Mouse (Mus musculus) cortical plate, adult 2 months (tissue): Measurements from ENCODE around the gene Tor1aip1. TPM values are rescaled to one million over a fixed set of nuclear protein-coding genes. Genes with fewer than 3 reads are reported as not detected.

Experiments
- H3K27ac ChIP-seq: fragments of 200-500 bp; 2 replicates; pipeline ENCODE4 v1.5.1; 2012; ENCODE audit warnings: low read length, control low read depth, inconsistent platforms; ENCODE audit not compliant: insufficient read depth
- H3K4me1 ChIP-seq: fragments of 200-500 bp; 2 replicates; pipeline ENCODE4 v1.6.1; 2011; ENCODE audit warnings: low read length; ENCODE audit not compliant: control insufficient read depth, insufficient read depth
- H3K4me3 ChIP-seq: fragments of 200-500 bp; 2 replicates; pipeline ENCODE4 v1.5.1; 2011; ENCODE audit warnings: mild to moderate bottlenecking, low read length, control low read depth; ENCODE audit not compliant: insufficient read depth
- CTCF ChIP-seq: fragments of 200-500 bp; IDR thresholded peaks from 2 replicates; pipeline ENCODE4 v1.5.1; 2011; ENCODE audit warnings: mild to moderate bottlenecking, control low read depth, low read length; ENCODE audit not compliant: insufficient read depth; ENCODE audit errors: extremely low read depth
- POLR2A ChIP-seq: fragments of 200-500 bp; IDR thresholded peaks from 2 replicates; pipeline ENCODE4 v1.6.1; 2011; ENCODE audit warnings: mild to moderate bottlenecking, low read length, control low read depth; ENCODE audit not compliant: insufficient read depth; ENCODE audit errors: extremely low read depth
- polyA plus RNA-seq: library from polyadenylated mRNA; depleted of rRNA; stranded (reverse); fragments of >200 nt; gene quantifications from 2 replicates; pipeline ENCODE4 v1.2.3, GENCODE M21; 2012; rRNA removed

Tor1aip1 gene
- polyA plus RNA-seq, 1 experiment, result 18.2 TPM

GRCm38 (mm10) chr1:155973068-155973718 is 63.1 kb downstream of the Tor1aip1 start, which contains the start of gene Cep350:
Gene Cep350 (minus strand): TSS chr1:155973255.
- TF ChIP-seq POLR2A, result peak; percentile 80
- TF ChIP-seq CTCF, result no peak
- peak within 1 kb of the TSS; percentile 94 for H3K27ac ChIP-seq
- peaks cover 3% of the 10 kb centered on the region; the same call in 1 of the 2 replicates for H3K4me1 ChIP-seq
- peak within 1 kb of the TSS; percentile 59 for H3K4me3 ChIP-seq

DNA sequence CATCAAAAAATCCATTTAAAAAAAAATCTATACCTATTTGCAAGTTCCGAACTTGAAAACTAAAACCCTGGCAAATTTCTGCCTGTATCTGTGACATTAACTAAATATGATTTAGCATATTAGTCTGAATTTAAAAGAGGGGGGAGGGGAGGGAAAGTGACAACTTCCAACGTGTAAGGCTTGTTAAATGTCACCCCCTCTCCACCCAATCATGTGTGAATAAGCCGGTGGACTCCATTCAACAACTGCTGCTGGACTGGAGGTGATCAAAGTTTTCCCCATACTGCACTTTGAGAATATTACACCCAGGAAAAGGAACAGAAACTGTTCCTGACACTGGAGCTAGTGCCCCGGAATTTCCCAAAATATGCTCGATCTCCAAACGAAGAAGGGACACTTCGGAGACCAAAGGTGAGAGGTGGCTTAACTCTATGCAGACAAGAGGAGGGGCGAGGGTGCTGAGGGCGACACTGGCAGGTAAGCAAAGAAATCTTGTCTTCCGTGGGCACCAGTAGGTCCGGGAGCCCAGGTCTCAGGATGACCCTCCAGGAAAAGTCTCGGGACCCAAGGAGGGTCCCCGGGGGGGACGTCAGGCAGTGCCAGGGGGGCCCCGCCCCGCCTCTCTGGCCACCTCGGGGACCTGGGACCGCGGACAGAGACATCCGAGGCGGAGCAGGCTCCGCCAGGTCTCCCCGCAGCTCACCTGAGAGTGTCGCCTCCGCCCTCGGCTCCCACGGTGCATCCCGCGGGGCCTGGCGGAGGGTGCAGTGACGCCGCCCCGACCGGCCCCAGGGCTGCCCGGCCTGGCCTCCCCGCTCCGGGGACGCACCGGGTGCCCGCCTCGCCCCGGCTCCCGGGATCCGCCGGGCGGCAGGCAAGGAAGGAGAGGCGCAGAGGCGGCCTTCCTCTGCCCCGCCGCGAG is 63.9 kb downstream of the Tor1aip1 start:
- H3K4me3 ChIP-seq, result peak overlapping the region; percentile 59
- TF ChIP-seq CTCF, result no peak
- no peak for TF ChIP-seq POLR2A
- peak overlapping the region; percentile 74 for H3K27ac ChIP-seq
- H3K4me1 ChIP-seq, result peaks cover 3% of the 10 kb centered on the region; the same call in 1 of the 2 replicates

Other genes starting within 250 kb of the Tor1aip1 start
- gene Qsox1, start 223.6 kb downstream of the Tor1aip1 start, polyA plus RNA-seq, result 33.5 and 34.6 TPM in 2 replicates
- 10.9 and 11.4 TPM in 2 replicates for gene Cep350, start 63.2 kb downstream of the Tor1aip1 start, polyA plus RNA-seq
- gene Tor1aip2, start 1.1 kb downstream of the Tor1aip1 start, polyA plus RNA-seq, result 48.4 and 49.5 TPM in 2 replicates
- gene Fam163a, start 168.5 kb upstream of the Tor1aip1 start, polyA plus RNA-seq, result 5.9 and 6.2 TPM in 2 replicates